Mouse (Mus musculus): ENCODE measurements around the gene Urah. TPM values are rescaled to one million over a fixed set of nuclear protein-coding genes. Genes with fewer than 3 reads are reported as not detected.

Urah gene
- total RNA-seq, 2 experiments from 2014 or later: not detected

DNA sequence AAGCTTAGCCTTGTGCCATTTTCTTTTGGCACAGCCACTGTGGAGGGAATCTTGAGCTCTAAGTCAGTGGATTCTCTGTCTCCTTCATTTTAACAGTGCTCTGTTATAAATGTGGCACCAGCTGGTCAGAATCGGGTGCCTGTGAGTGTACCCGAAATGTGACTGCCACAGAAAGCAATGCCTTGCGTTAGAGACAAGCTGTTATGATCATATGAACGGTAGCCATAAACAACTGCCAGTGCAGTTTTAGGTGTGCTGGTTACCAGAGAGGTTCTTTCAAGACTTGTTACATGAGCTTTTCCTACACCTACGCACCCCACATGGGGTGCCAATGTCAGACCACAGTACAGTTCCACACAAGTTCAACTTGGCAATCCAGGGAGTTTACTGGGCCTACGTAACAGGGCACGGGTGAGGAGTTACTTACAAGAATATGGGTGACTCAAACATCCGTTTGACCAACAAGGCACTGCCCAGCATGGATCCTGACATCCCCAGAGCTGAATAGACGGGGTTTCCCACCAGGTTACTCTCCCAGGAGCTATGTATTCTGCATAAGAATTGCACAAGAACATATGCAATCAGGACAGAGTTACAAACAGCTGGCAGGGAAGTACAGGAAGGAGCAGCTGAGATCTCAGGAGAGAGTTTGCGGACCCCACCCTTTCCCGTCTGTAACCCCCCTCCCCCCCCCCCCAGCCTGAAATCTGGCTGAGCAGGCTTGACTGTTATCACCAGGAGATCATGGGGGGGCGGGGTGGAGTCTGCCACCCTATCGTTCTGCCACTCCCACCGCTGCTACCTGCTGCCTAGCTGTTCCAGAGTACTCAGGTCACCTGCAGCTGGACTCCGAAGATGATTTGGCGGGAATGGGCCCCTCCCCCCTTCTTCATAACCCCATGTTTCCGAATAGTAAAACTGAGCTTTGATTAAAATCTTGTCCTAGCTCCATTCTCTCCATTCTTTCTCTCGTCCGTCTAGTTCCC is 6.2 kb downstream of the Urah start:
- no peak for ATAC-seq (replicated peaks; ENCODE audit: poor library complexity)

DNA sequence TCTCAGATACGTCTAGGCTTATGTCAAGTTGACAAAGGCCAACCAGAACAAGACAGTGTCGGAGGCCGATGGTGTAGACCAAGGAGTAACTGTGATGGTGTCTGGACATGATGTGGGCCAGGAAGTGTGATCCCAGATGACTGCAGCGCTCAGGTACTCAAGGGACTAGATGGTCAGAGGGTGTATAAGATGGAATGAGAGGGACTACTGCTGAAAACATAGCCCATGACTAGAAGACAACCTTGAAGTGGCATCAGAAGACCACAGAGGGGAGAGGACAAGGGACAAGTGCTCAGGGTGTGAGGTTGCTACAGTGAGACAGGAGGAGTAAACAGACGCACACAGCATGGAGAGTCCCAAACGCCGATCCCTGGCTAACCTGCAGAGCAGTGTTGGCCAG is 9.0 kb downstream of the Urah start:
- no peak for ATAC-seq (replicated peaks; ENCODE audit: poor library complexity)

DNA sequence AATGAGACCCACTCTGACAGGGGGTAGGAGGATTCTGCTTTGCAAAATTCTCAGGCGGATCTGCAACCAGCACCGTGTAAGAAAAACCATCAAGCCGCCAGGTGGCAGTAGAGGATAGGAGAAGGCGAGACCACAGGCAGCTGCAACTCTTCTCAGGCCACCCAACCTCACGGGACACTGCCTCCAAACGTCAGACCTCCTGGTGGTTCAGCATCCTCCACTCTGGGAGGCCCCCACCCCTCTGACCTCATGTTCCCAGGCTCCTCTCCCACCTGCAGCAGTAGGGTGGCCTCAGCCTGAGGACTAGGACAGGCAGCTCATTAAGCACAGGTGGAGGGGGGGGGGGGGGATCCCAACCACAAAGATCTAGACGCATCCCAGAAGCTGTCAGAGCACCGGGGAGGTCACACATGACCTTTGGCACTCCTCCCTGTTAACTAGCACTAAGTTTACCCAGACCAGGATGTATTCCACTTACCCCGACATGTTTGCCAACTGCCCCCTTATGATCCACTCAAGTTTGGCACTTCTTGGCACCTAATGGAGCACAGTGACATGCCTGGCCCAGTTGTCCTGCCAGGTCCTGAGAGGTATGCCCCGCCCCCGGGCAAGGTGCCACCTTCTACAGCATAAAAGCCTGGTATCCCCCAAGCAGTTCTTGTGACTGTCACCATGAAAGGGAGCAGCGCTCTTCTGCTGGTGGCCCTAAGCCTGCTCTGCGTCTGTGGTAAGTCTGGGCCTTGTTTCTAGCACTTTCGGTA is 10.3 kb downstream of the Urah start, which contains the start of gene Scgb1c1:
Scgb1c1 (plus strand) TSS at position 643 of the 761 bp plus-strand sequence.
- peak; percentile 96 for ATAC-seq (replicated peaks; ENCODE audit: poor library complexity)

DNA sequence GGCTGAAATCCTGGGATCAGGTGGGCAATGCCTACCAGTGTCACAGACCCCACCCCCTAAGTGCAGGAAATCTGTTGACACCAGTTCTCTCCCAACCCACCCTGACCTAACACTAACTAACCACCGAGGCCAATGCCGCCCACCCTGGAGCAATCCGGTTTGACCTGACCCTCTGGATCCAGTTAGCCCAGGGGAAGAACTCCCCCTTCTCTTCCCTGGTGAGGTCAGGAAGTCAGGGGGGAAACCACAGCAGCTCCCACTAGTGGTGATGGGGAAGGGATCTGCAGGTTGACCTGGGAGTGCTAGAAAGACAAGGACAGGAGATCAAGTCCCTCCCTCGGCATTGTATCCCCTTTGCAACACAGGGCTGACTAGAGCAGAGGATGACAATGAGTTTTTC is 10.9 kb downstream of the Urah start:
- ATAC-seq (replicated peaks; ENCODE audit: poor library complexity): no peak

DNA sequence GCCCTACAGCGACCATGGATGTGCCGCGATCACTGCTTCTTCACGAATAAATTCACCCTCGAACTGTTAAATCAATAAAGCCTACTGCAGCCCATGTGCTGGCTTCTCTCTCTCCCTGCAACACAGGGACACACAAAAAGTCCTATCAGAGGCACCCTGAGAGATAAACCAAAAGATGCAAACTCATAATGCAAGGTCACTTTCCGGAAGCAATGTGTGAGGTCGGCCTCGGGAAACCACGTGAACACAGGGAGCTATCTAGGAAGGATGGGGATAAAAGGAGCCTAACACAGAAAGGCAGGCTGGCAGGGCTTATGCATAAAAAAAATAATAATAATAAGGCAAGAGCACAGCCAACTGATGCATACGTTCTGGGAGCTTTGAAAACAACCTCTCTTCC is 11.9 kb downstream of the Urah start:
- no peak for ATAC-seq (replicated peaks; ENCODE audit: poor library complexity)

DNA sequence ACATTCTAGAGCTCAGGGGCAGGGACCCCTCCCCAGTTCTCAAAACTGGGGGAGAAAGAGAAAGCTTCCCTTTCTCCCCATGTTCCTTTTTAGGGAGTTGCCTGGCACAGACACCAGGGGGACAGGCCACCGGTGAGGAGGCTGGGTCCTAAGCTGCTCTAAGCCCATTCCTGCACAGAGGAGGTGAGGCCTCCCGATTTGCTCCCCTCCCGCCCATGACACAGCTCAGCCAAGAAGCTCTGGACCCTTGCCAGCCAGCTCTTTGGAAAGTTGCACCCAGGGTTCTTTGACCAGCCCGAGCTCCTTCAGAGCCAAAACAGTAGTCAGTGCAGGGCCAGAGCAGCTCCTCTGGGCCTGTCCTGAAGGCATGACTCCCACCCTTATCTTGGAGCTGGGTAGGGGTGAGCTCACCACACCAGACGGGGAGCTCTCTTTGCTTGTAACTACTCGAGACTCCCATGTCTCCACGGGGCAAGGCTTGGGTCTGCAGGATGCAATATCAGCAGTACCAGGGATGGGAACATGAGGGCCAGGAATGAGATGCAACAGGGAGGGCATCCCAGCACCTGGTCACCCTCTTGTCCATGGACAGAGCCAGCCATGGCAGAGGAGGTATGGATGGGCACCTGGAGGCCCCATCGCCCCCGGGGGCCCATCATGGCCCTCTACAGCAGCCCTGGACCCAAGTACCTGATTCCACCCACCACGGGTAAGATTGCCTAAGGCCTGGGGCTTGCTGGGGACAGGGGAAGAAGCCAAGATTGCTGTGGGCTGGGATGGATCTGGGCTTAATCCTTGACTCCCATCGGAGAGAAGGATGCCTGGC is 13.2 kb downstream of the Urah start, which contains the start of gene Odf3:
Odf3 (plus strand) TSS at position 51 of the 826 bp plus-strand sequence.
- no peak for ATAC-seq (replicated peaks; ENCODE audit: poor library complexity)

DNA sequence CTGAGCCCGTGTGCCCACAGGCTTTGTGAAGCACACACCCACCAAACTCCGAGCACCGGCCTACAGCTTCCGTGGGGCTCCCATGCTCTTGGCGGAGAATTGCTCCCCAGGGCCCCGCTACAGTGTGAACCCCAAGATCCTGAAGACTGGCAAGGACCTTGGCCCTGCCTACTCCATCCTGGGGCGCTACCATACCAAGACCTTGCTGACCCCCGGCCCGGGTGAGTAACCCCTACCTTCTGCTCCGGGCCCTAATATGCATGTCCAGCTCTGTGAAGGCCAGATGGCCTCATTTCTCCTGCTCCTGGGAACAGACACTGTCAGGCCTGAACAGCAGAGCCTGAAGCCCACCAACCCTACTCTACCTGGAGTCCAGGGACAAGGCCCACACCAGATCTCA is 13.8 kb downstream of the Urah start:
- no peak for ATAC-seq (replicated peaks; ENCODE audit: poor library complexity)

DNA sequence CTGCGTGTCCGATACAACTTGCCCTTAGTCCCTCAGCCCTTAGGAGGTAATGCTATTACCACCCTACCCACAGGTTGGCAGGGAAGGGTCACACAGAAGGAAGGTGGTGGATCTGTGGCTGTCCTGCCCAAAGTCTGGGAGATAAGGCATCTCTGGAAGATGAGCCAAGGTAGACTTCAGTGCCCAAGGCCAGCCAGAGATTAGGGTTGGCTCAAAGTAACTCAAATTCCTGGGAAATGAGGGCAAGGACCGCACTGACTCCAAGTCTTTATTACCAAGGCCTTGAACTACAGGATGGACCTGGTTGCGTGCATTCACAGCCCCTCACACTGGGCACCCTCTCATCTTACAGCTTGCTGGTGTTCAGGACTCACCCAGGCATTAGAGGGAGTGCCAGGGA is 17.1 kb downstream of the Urah start:
- ATAC-seq (replicated peaks; ENCODE audit: poor library complexity): no peak

DNA sequence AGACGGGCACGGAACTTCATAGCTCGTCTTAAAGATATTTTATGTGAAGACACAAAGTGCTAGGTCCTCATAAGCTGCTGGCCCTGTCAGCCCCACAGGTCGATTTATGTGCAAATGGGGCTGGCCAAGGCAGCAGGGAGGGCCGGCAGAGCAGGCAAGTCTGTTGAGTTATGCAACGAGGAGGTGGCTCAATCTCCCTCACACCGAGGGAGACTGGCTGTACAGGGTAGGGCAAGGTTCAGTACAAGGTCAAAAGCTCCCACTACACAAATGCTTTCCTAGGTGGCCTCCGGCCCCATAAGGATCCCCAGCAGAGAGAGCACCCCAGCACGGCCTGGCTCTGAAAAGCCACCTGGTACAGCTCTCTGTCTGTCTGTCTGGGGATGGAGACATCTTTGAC is 18.6 kb downstream of the Urah start:
- ATAC-seq (replicated peaks; ENCODE audit: poor library complexity): no peak

DNA sequence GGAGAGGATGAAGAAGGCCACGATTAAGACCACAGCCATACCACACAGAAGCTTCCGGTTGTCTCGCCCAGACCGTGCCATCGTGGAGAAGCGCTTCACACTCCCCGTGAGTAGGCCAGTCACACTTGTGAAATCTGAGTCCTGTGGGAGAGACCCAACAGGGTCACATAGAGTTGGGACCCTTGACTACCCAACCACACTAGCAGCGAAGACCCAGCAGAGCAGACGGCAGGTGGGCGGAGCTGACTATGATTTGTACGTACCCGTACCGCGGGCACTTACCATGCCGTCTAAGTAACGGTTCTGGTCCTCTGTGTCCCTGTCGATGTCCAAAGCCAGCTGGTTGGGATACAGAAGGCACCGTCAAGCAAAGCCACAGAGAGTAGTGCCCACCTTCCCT is 19.7 kb downstream of the Urah start:
- no peak for ATAC-seq (replicated peaks; ENCODE audit: poor library complexity)

DNA sequence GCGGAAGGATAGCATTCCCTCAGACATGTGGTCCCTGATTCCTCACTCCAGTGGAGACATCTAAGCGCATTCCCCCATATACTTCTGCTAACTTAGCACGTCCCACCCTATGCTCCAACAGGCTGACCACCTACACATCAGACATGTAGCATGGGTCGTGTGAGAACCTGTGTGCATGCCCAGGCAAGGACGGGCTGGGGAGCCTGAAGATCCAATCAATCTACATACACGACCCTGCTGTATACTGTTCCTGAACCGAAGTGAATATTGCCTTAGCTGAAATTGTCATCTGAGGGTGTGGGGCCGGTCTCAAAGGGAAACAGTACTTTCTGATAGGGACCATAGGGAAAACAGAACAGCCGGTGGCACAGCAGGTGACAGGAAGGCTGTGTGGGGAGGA is 20.4 kb downstream of the Urah start:
- no peak for ATAC-seq (replicated peaks; ENCODE audit: poor library complexity)

DNA sequence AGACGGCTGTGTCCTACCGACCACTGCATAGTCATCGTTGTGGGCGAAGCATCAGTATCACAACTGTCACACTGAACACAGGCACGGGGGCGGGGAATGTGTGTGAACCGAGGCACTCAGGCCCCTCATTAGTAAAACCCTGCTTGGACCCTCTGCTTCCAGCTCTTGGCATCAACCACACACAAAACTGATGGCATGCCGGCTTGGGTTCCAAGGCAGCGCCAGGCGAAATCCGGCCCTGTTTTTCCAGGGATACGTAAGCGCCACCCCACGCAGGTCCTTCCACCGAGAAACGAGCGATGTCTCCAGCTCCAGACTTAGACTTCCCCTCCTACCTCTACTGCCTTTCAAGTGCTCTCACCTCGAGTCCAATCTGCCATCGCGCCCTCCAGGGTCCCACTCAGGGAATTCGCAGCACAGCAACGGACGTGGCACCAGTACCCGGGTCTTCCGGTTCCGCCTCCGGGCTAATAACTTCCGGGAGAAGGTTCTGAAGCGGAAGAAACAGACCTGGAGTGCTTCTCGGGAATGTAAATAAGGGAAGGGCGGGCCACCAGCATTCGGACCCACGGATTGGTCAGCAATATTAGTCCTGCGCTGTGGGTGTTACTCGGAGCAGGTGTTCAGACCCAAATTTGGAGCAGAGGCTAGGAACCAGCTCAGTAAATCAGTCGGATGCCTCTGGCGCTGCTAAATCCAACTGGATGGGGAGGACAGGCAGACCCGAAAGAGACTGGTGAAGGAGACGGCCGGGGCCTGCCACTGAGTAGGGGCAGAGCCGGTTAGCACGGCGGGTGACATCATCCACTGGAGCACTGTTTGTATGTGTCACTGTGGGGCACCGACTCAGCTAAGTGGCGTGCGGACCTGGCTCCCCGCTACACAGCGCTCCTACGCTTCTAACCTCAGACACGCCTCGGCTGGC is 21.3 kb downstream of the Urah start, which contains the start of gene Gm45785:
Gm45785 (minus strand) TSS at position 472 of the 925 bp plus-strand sequence.
- ATAC-seq (replicated peaks; ENCODE audit: poor library complexity): peak; percentile 54

DNA sequence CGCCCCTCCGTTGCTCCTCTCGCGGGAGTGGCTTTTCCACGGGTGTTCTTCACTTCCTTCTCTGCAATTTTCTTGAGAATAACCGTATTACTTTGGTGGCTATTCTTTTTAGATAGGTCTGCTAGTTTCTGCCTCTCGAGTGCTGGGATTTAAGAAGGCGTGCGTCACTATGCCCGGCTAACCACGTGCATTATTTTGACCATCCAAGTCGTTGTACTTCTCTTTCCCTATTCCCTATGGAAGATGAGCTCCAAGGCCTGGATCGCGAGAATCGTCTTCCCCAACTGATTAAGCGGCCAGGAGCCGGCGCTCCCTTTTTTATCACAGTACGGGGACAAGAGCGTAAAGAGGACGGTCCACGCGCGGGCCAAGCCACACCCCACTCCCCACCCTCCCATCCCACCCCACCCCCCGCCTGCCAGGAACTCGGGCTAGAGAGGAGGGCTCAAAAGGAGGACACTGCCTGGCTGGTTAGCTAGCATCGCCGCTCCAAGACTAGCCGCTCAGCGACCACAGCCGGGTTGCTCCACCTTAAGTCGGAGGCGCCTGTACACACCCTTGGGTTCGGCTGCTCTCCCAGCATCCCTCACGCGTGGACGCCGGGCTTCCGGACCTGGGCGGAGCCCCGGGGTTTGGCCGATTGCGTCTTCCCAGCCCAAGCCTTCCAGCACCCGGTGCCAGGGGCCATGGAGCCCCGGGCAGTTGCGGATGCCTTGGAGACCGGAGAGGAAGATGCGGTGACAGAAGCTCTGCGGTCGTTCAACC is 22.1 kb downstream of the Urah start, which contains the start of gene Ric8a:
Ric8a (plus strand) TSS at position 173 of the 765 bp plus-strand sequence.
- peak; percentile 59 for ATAC-seq (replicated peaks; ENCODE audit: poor library complexity)

DNA sequence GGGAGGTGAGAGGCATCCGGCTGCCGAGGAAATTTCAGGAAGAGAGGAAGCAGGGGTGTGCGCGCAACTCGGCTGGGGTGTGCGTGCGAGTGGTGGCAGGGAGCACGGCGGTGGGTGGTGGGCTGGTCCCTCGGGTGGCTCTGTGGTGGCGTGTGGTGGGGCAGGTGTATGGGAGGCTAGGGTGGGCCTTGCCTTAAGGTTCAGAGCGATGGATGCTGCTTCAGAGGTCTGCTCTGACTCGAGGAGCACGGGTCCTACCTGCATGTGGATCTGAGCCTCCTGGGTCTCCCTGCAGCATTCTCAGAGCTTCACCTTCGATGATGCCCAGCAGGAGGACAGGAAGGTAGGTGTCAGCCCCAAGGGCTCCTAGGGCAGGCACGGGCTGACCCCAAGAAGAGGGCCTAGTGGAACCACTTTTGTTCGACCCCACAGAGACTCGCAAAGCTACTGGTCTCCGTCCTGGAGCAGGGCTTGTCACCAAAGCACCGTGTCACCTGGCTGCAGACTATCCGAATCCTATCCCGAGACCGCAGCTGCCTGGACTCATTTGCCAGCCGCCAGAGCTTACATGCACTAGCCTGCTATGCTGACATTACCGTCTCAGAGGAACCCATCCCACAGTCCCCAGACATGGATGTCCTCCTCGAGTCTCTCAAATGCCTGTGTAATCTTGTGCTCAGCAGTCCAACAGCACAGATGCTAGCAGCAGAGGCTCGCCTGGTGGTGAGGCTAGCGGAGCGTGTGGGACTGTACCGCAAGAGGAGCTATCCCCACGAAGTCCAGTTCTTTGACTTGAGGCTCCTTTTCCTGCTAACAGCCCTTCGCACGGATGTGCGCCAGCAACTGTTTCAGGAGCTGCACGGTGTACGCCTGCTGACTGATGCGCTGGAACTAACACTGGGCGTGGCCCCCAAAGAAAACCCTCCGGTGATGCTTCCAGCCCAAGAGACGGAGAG is 23.0 kb downstream of the Urah start, which contains the start of gene Bet1l:
Bet1l (minus strand) TSS at position 28 of the 956 bp plus-strand sequence.
- ATAC-seq (replicated peaks; ENCODE audit: poor library complexity): no peak; the same call in 1 of the 2 replicates

DNA sequence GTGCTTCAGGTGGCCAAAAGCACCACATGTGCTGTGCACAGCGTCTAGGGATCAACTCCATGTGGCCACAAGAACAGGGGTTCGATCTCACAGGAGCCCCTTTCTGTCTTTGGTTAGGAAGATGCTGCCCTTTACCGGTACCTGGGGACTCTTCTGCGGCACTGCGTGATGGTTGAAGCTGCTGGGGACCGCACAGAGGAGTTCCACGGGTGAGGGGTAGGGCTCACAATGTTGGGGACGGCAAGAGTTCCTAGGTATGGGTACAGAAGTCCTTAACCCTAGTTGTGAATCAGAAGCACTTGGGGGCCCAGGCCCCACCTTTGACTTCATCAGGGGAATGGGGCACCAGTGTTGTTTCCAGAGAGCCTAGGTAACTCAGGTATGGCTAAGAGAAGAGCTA is 23.9 kb downstream of the Urah start:
- ATAC-seq (replicated peaks; ENCODE audit: poor library complexity): no peak

DNA sequence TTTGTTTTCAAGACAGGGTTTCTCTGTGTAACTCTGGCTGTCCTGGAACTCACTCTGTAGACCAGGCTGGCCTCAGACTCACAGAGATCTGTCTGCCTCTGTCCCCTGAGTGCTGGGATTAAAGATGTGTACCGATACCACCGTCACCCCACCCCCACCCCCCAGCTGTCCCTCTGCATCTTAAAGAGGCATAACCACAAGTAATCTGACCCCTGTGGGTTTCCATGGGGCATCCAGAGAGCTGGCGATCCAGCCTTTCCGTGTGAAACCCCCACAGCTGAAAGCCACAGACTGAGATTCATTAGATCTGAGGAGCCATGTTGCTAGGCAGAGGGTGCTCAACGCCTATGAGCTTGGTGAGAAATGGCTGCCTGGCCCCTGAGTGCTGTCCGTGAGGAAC is 25.2 kb downstream of the Urah start:
- no peak for ATAC-seq (replicated peaks; ENCODE audit: poor library complexity)

DNA sequence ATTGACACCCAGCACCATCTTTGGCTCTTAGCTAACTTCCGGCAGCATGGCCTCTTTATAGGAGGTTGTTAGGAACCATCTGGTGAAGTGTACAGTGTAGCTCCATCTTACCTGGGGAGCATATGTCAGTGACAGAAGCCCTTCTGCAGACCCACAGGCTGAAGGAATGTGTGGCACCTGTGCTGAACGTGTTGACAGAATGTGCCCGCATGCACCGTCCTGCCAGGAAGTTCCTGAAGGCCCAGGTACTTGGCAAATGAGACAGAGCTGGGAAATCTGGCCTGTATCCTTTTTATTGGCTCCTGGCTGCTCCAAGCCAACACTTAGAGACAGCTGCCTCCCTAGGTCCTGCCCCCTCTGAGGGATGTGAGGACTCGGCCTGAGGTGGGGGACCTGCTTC is 25.9 kb downstream of the Urah start:
- ATAC-seq (replicated peaks; ENCODE audit: poor library complexity): no peak

DNA sequence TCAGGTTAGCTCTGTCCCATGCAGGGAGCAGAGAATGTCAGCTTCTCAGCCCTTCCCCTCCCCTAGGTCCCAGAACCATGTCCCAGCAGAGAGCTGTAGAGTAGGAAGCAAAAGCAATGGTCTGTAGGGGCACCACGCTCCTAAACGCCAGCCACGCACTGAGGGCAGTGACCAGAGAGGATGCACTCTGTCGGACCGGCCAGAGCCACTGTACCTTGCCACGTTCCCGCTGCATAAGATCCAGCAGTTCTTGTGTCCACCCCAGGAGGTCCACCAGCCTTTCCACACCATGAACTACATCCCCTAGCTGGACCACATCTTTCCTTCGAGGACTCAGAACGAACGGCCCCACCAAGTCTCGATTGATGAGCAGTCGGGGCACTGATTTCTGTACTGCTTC is 29.9 kb downstream of the Urah start:
- no peak for ATAC-seq (replicated peaks; ENCODE audit: poor library complexity)
